Mouse (Mus musculus): ENCODE data around the gene Ifitm7.
"Not testable (repeated sequence)": the region's sequence is repeated elsewhere in the genome, so short reads cannot be mapped to it uniquely, and the experiment has no call there.

The Ifitm7 gene

DNA sequence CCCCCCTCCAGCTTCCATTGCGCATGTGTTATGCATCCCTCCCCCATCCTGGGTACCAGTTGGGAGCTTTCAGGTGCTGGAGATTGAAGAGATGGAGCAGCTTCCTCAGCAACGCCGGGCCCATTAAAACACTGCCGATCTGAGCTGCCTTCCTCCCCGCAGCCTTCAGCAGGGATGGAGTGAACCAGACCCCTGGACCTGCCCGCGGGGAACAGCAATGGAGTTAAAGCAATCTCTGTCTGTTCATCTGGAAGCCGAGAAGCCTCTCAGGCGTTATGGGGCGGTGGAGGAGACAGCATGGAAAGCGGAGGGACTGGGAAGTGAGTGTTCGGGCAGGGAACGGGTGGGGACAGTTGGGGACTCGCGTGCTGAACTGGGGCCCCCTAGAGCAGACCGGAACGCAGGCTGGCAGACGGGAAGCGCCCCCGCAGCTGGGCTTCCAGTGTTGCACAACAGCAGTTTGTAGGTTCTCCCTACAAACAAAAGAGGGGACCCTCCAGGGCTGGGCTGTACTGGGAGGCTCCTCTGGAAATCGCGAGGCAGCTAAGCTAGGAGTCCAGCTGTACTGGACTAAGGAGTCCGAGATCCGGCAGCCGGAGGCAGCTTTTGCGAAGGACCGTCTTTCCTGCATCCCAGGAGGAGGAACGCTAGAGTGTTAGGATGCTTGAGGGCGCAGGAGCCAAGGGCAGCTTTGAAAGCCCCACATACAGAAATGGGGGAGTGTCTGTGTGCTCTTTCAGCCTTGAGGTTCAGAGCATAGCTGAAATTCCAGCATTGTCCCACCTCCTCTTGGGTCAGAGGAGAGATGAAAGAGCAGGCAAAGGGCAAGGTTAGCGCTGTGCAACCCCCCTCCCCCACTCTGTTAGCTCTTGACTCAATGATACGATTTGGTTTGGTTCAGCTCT, at the start of gene Ifitm7, which contains the start of gene 2900011O08Rik:
Gene Ifitm7, minus strand, starts transcription at position 315 of the 905 bp plus-strand sequence.
Gene 2900011O08Rik, plus strand, starts transcription at position 31 of the 905 bp plus-strand sequence.
- DNase-seq: no peak

- DNase-seq: no peak
Measured at GRCm38 (mm10) chr16:14033076-14033475, 46.4 kb upstream of the Ifitm7 start.

GRCm38 (mm10) chr16:14030650-14031049, 44.0 kb upstream of the Ifitm7 start:
- DNase-seq: no peak

DNA sequence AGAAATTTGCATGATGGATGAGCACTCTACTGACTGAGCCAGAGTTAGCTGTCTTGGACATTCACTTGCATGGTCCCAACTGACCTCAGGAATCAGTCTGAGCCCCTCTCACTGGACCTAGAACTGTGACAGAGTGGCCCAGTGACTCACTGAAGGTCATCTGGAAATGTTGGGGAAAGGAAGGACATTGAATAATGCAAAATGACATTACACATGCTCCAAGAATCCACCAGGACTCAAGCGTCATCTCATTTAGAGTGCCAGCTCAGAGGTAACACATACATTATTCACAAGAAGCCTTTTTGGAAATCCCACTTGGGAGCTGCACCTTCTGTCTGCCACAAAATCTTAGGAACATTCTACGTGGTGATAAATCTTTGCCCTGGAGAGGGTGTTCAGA, 43.2 kb upstream of the Ifitm7 start:
- DNase-seq: no peak

DNA sequence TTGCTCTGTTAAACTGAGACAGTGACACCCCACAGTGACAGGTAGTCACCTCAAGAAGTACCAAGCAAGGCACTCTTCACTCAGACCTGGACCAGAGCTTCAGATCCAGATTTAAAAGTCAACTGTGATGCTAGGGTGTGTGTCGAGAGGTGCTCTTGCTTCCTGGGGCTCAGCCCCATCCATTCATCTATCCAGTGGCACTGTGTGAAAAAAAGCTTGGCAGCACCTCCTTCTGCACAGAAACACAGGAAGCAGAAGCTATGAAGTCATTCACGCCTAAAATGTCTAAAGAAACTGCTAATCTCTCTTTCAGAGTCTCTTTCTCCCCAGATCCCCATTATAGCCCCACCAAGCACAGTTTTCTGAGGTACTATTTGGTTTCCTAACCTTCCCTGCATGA, 42.4 kb upstream of the Ifitm7 start:
- DNase-seq: no peak

DNA sequence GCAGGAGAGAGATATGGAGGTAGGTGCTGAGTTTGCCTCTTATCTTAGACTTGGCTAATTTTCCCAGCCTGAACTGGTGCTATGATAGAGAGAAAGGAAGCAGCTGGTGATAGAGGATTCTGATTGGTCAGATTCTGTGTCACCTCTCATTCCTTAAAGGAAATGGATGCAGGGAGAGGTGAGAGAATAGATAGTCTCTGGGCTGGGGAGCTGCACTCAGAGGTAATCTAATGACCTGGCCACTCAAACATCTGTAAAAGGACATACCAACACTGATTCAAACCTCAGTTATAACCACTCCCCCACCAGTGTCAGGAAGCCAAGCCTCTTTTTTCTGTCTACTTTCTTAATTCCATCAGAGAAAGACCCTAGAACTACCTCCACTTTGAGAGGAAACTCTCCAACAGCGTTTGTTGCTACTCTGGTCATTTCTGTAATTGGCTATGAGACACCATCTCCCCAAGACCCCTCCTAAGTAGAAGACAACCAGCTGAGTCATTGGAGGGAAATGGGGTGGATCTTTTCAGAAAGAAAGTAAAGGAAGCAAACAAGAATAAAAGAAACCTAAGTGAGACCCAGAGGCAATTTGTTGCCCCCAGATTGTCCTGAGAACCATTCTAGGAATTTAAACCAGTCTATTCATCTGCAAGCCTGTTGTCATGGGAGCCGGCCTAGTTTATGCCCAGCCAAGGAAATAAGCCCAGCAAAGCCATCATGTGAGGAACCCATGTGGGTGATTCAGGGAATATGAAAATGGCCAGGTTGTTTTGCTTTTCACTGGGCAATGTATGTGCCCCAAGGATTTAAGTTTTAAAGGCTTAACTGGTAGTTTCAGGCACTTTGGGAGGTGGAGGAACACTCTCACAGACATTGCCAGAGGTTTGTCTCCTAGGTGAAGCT, 38.7 kb upstream of the Ifitm7 start:
- DNase-seq: no peak

DNA sequence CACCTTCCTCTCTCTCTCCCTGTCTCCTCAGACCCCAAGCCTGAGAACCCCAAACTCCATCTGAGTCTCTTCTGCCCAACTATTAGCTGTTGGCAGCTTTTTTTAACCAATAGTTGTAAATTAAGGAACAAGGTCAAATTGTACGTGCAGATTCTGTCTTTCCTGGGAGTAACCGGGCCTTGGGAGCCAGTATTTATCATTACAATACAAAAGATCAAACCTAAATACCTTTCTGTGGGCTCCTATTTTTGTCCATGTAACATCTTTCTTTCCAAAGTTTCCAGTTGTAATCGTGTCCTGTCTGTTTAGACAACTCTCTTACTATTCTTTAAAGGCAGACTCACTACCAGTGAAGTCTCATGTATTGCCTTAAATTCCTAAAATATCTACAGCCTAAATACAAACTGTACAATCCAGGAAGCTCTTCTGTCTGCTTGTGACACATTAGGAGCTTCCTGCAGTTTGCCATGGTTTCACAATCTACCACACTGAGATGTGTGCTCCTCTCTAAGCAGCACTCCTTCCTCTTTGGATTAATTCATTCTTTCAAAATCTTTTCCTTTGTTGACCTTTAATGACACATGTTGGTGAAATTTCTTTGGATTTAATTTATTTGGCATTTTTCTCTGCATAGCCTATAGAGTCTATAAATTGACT, 34.6 kb upstream of the Ifitm7 start:
- DNase-seq: no peak

DNA sequence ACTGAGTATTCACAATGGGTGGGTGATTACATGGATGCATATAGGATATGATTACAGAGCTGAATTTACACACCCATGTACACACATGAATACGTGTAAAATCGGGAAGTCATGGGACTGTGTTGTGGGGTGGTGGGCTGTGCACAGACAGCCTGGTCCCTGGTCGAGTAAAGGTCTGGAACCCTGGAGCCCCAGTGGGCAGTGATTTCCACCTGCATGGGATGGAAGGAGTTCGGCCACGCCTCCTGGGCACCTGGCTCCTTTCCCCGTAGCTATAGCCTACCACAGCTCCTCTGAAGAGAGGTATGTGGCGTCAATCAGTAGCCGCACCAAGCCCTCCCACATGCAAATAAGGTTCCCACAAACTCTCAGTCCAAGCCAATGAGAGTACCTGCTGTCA, 30.6 kb upstream of the Ifitm7 start:
- DNase-seq: no peak

DNA sequence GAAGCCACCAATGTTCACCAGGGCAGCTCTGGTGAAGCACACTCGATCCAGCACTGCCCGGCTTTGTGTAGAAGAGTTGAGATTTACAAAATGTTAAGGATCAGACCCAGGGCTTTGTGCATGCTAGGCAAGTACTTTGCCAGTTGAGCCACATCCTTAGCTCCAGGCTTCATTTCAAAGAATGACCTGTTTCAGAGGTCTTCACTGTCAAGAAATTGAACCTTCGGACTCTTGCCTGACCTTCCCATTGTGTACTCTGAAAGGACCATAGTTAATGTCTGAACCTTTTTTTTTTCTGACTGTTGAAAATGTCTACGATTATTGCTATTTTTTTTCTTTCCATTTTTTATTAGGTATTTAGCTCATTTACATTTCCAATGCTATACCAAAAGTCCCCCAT, 23.3 kb upstream of the Ifitm7 start:
- DNase-seq: no peak

GRCm38 (mm10) chr16:14008708-14009107, 22.0 kb upstream of the Ifitm7 start:
- no peak for DNase-seq

DNA sequence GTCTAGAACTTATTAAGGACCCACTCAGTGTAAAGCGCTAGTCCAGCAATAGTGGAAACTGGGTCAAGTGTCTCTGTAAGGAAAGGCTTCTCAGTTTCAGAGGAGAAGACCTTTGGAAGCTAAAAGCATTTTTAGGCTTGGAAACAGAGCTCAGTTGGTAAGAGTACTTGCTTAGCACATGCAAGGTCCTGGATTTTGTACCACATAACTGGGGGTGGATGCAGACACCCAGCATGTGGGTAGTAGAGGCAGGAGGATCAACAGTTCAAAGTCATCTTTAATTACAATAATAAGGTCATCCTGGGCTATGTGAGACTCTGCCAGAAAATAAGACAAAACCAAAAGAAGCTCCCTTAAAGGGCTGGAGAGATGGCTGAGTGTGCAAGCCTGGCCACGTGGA, 21.4 kb upstream of the Ifitm7 start:
- no peak for DNase-seq

DNA sequence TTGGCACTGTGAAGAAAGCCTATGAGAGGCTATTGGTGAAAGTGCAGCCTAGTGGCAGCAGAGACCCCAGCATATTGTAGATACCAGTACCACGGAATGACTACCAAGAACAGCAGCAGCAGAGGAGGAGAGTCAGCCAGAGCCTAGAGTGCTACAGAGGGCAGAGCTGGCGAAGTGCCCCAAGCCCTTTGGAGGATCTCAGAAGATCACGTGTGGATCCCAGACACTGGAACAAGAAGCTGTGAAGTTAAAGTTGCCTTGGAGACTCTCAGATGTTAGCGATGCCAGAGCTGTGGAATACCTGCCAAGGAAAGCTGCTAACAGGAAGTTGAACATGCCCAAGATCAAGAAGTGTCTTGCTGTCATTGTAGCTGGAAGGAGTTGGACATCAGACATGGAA, 18.6 kb upstream of the Ifitm7 start:
- no peak for DNase-seq

DNA sequence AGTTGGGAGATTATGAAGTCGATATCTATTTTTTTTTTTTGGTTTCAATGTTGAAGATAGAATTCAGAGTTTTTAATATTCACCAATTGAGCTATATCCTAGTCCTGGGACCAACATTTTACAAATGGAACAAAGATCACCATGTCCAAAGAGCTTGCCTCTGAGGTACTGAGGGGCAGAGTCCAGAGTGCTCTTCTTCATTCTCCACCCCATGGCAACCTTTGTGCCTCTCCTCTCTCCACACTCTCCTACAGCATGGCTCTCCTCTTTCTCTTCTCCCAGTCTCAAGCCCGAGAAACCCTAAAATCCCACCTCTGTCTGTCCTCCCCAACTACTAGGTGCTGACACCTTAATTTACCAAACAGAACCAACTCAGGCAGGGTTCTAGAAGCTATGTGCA, 18.0 kb upstream of the Ifitm7 start:
- DNase-seq: no peak

DNA sequence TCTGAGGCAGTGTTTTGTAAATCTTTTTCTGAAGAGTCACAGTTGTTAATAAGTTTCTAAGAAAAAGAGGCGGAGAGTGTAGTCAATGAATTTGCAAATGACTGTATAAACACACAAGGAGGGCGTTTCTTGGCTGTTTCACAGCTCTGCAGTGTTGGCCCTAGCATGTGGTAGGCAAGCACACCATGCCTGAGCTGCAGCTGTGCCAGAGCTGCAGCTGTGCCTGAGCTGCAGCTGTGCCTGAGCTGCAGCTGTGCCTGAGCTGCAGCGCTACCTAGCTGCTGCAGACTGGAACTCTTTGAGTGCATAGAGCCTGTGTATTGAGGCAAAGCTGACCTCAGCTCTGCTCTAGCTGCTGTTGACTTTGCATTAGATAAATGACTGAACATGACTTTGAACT, 17.5 kb upstream of the Ifitm7 start:
- DNase-seq: no peak

- DNase-seq: no peak
Measured at GRCm38 (mm10) chr16:14003386-14004130, 16.9 kb upstream of the Ifitm7 start.

DNA sequence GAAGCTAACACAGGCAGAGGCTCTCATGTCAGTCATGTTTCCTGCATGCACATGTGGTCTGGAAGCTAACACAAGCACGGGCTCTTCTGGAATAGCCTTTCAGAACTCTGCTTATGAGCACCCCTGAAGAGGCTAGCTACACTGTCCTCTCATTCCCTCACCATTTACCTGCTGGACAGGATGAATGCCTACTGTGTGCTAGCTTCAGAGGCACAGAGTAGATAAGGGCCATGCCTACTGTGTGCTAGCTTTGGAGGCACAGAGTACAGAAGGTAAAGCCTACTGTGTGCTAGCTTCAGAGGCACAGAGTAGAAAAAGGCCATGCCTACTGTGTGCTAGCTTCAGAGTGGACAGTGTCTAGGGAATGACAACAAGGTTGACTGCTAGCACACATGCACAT, 7.8 kb upstream of the Ifitm7 start:
- DNase-seq: no peak

GRCm38 (mm10) chr16:13994076-13994475, 7.4 kb upstream of the Ifitm7 start:
- DNase-seq: no peak

DNA sequence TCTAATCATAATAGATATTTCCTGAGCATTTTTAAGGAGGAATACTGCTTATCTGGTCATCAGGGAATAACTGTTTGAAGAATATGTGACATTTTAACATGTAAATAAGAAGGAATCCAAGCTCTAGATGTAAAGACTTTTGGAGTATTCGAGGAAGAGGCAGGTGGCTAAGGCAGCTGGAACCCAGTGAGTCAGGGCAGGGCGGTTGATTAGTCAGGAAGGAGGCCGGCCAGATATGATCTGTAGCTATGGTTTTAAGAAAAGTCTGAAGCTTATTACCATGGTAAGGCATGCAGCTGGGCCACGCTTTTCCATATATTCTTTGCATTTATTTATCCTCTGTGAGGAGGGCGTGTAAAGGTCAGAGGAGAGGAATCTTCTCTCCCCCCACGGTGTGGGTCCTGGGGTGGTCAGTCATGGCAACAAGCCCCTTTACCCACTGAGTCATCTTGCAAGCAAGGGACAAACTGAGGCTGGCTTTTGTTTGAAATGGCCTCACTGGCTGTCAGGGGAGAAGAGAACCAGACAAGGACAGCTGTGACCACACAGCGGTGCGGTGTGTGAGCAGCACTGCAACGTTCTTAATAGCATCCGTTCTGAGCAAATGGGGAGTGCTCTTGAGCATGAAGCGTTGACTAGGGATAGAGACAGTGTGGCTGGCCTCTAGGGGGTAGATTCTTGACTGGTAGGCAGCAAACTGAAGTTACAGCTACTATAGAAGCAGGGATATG, 6.0 kb upstream of the Ifitm7 start:
- no peak for DNase-seq

DNA sequence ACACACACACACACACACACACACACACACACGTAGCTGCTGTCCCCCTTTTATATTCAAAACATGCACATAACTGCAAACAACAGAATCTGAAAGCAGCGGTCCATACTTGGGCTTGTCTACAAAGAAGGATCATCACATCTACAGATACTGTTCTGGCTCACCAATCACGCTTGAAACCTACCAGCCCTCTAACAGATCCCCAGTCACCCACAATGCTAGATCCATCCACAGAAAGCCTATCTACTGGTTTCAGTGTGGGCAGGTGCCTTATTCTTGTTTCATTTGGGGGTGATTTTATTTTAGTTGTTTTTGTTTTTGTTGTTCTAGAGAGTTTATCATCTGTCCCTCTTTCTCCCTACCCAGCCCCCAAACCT, 503 bp downstream of the Ifitm7 start:
- no peak for DNase-seq

- DNase-seq: no peak
Measured at GRCm38 (mm10) chr16:13983161-13983560, 3.5 kb downstream of the Ifitm7 start.

GRCm38 (mm10) chr16:13981726-13982125, 5.0 kb downstream of the Ifitm7 start:
- not testable (repeated sequence) for DNase-seq

GRCm38 (mm10) chr16:13977026-13977425, 9.7 kb downstream of the Ifitm7 start:
- DNase-seq: not testable (repeated sequence)
